Mouse (Mus musculus): ENCODE results near the gene Stk11. TPM values are rescaled to one million over a fixed set of nuclear protein-coding genes. Genes with fewer than 3 reads are reported as not detected.
A peak's percentile ranks its signal among the peaks of the same experiment; 100 is the strongest.

The Stk11 gene
- polyA plus RNA-seq, 2 experiments = 30.1 to 133 TPM

DNA sequence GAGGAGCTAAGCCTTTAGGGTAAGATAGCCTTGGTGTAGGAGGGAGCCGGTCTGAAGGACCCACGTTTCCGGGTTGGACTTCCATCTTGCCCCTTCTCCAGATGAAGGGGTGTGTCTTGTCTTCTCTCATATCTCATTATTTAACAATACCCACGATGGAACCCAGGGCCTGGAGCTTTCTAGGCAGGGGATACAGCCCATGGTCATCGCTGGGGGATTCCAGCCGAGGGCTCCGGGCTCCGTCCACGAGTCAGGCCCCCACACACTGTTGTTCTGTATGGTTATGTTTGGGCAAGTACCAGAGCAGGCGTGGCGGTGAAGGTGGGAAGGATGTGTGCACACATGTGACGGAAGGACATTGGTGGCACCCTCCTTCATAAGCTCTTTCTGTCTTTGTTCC lies 28.6 kb downstream of the Stk11 start:
- H3K4me2 ChIP-seq (replicated peaks; ENCODE audit: low read depth, low read length, severe bottlenecking) = no peak overlapping the region
- TF ChIP-seq POLR2A (IDR thresholded peaks at IDR 0.05; ENCODE audit: borderline replicate concordance, extremely low read depth, insufficient read depth, insufficient read length) = no peak
- no peak overlapping the region for H3K4me3 ChIP-seq (replicated peaks; ENCODE audit: low read length)
- WGBS = 91% methylated on average over 12 of the region's 12 CpGs
- peaks cover 17% of the 10 kb centered on the region; the same call in 1 of the 2 replicates for H3K4me1 ChIP-seq (ENCODE audit: control insufficient read depth, insufficient read depth, low read length)
- no peak for ATAC-seq (ENCODE audit: low FRiP score, low read depth)
- no peak overlapping the region for H3K9ac ChIP-seq (ENCODE audit: low read depth, low read length, severe bottlenecking)
- H3K36me3 ChIP-seq (ENCODE audit: control insufficient read depth, insufficient read depth, low read length) = peaks cover 33% of the 10 kb centered on the region
- DNase-seq (ENCODE audit: low spot score) = no peak
- H3K27ac ChIP-seq (replicated peaks; ENCODE audit: low read depth, low read length) = no peak overlapping the region
- no peaks in the 10 kb centered on the region for H3K9me3 ChIP-seq (ENCODE audit: control insufficient read depth, low read length)
- no peaks in the 10 kb centered on the region for H3K27me3 ChIP-seq (ENCODE audit: control insufficient read depth, insufficient read depth, low read length)

GRCm38 (mm10) chr10:80144864-80145838 lies 29.5 kb downstream of the Stk11 start:
- H3K27me3 ChIP-seq (ENCODE audit: control insufficient read depth, insufficient read depth, low read length) = no peaks in the 10 kb centered on the region
- ATAC-seq (ENCODE audit: low FRiP score, low read depth) (no peak), DNase-seq (ENCODE audit: low spot score) (peak; percentile 73)
- TF ChIP-seq POLR2A (IDR thresholded peaks at IDR 0.05; ENCODE audit: borderline replicate concordance, extremely low read depth, insufficient read depth, insufficient read length) = no peak
- no peak overlapping the region for H3K27ac ChIP-seq (replicated peaks; ENCODE audit: low read depth, low read length)
- no peaks in the 10 kb centered on the region for H3K9me3 ChIP-seq (ENCODE audit: control insufficient read depth, low read length)
- H3K4me1 ChIP-seq (ENCODE audit: control insufficient read depth, insufficient read depth, low read length) = peaks cover 14% of the 10 kb centered on the region; the same call in 1 of the 2 replicates
- H3K9ac ChIP-seq (ENCODE audit: low read depth, low read length, severe bottlenecking) = no peak overlapping the region
- WGBS = 73% methylated on average over 20 of the region's 20 CpGs
- H3K4me2 ChIP-seq (replicated peaks; ENCODE audit: low read depth, low read length, severe bottlenecking) = no peak overlapping the region
- peaks cover 37% of the 10 kb centered on the region for H3K36me3 ChIP-seq (ENCODE audit: control insufficient read depth, insufficient read depth, low read length)
- no peak overlapping the region for H3K4me3 ChIP-seq (replicated peaks; ENCODE audit: low read length)

DNA sequence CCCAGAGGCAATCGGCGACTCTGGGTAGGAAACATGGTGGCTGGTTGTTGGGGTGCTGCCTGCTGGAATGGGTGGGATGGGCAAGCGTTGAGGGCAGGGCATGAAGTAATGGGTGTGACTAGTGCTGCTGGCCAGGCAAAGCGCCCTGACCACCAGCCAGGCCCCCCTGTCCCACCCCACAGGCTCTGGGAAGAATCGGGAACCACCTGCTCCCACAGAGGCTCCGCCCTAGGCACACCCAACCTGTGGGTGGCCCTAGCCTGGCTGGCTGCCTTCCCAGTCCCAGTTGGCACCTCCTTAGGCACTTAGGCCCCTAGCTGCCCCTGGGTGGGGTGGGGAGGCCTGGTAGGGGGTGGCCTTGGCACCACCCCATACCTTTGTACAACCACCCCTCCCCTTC lies 30.3 kb downstream of the Stk11 start:
- Histone ChIP-seq H3K4me3 (replicated peaks; ENCODE audit: low read length) (no peak overlapping the region), H3K27me3 (ENCODE audit: control insufficient read depth, insufficient read depth, low read length) (no peaks in the 10 kb centered on the region), H3K4me1 (ENCODE audit: control insufficient read depth, insufficient read depth, low read length) (peaks cover 14% of the 10 kb centered on the region; the same call in 1 of the 2 replicates)

GRCm38 (mm10) chr10:80146568-80147011 lies 31.0 kb downstream of the Stk11 start:
- Histone ChIP-seq H3K36me3 (ENCODE audit: control insufficient read depth, insufficient read depth, low read length) (peaks cover 49% of the 10 kb centered on the region), H3K27me3 (ENCODE audit: control insufficient read depth, insufficient read depth, low read length) (no peaks in the 10 kb centered on the region), H3K4me1 (ENCODE audit: control insufficient read depth, insufficient read depth, low read length) (peaks cover 14% of the 10 kb centered on the region; the same call in 1 of the 2 replicates), H3K27ac (replicated peaks; ENCODE audit: low read depth, low read length) (no peak overlapping the region), H3K9ac (ENCODE audit: low read depth, low read length, severe bottlenecking) (no peak overlapping the region), H3K9me3 (ENCODE audit: control insufficient read depth, low read length) (no peaks in the 10 kb centered on the region), H3K4me2 (replicated peaks; ENCODE audit: low read depth, low read length, severe bottlenecking) (no peak overlapping the region), H3K4me3 (replicated peaks; ENCODE audit: low read length) (no peak overlapping the region)
- DNase-seq (ENCODE audit: low spot score) = no peak
- WGBS = 70% methylated on average over 4 of the region's 4 CpGs
- TF ChIP-seq POLR2A (IDR thresholded peaks at IDR 0.05; ENCODE audit: borderline replicate concordance, extremely low read depth, insufficient read depth, insufficient read length) = no peak
- ATAC-seq (ENCODE audit: low FRiP score, low read depth) = no peak

More for the DNA sequence above, 30.3 kb downstream of the Stk11 start:
- no peak for TF ChIP-seq POLR2A (IDR thresholded peaks at IDR 0.05; ENCODE audit: borderline replicate concordance, extremely low read depth, insufficient read depth, insufficient read length)
- DNase-seq (ENCODE audit: low spot score) (no peak), ATAC-seq (ENCODE audit: low FRiP score, low read depth) (no peak)
- Histone ChIP-seq H3K9ac (ENCODE audit: low read depth, low read length, severe bottlenecking) (no peak overlapping the region), H3K9me3 (ENCODE audit: control insufficient read depth, low read length) (no peaks in the 10 kb centered on the region), H3K36me3 (ENCODE audit: control insufficient read depth, insufficient read depth, low read length) (peaks cover 42% of the 10 kb centered on the region), H3K27ac (replicated peaks; ENCODE audit: low read depth, low read length) (no peak overlapping the region), H3K4me2 (replicated peaks; ENCODE audit: low read depth, low read length, severe bottlenecking) (no peak overlapping the region)
- WGBS = 84% methylated on average over 6 of the region's 6 CpGs

GRCm38 (mm10) chr10:80147146-80147718 lies 31.6 kb downstream of the Stk11 start:
- H3K27ac ChIP-seq (replicated peaks; ENCODE audit: low read depth, low read length) = peak overlapping the region; percentile 99
- DNase-seq (ENCODE audit: low spot score) (no peak), ATAC-seq (ENCODE audit: low FRiP score, low read depth) (no peak)
- peaks cover 17% of the 10 kb centered on the region; the same call in 1 of the 2 replicates for H3K4me1 ChIP-seq (ENCODE audit: control insufficient read depth, insufficient read depth, low read length)
- no peaks in the 10 kb centered on the region for H3K27me3 ChIP-seq (ENCODE audit: control insufficient read depth, insufficient read depth, low read length)
- no peak overlapping the region for H3K9ac ChIP-seq (ENCODE audit: low read depth, low read length, severe bottlenecking)
- no peak for TF ChIP-seq POLR2A (IDR thresholded peaks at IDR 0.05; ENCODE audit: borderline replicate concordance, extremely low read depth, insufficient read depth, insufficient read length)
- WGBS = 82% methylated on average over 5 of the region's 5 CpGs
- peaks cover 56% of the 10 kb centered on the region for H3K36me3 ChIP-seq (ENCODE audit: control insufficient read depth, insufficient read depth, low read length)
- H3K4me3 ChIP-seq (replicated peaks; ENCODE audit: low read length) = peak overlapping the region; percentile 99
- H3K4me2 ChIP-seq (replicated peaks; ENCODE audit: low read depth, low read length, severe bottlenecking) = peak overlapping the region; percentile 61
- H3K9me3 ChIP-seq (ENCODE audit: control insufficient read depth, low read length) = no peaks in the 10 kb centered on the region

Measured in limb, embryonic 14.5 days (tissue).